Mouse (Mus musculus) stomach, embryonic 14.5 days (tissue): ENCODE results near the gene D7Ertd443e. TPM values are rescaled to one million over a fixed set of nuclear protein-coding genes. Genes with fewer than 3 reads are reported as not detected.
A peak's percentile ranks its signal among the peaks of the same experiment; 100 is the strongest.

Source experiments
- ATAC-seq: fragments of 200-750 bp; cut with Nextera tagmentation; 2 replicates; pipeline ENCODE4 v1.8.0; 2017; ENCODE audit warnings: low read depth, moderate TSS enrichment; ENCODE audit not compliant: insufficient number of reproducible peaks, insufficient read depth, low FRiP score
- H3K27ac ChIP-seq: fragments of 300-500 bp; sonication (generic); 2 replicates; pipeline ENCODE4 v1.5.1; 2014; ENCODE audit warnings: mild to moderate bottlenecking, low read length, moderate library complexity, mixed read lengths
- H3K27me3 ChIP-seq: fragments of 300-500 bp; sonication (generic); 2 replicates; pipeline ENCODE4 v1.6.1; 2014; ENCODE audit warnings: low read length, control low read depth, mixed read lengths; ENCODE audit not compliant: control insufficient read depth, insufficient read depth
- H3K36me3 ChIP-seq: fragments of 300-500 bp; sonication (generic); 2 replicates; pipeline ENCODE4 v1.6.1; 2014; ENCODE audit warnings: mild to moderate bottlenecking, control low read depth, low read length, moderate library complexity, mixed read lengths; ENCODE audit not compliant: control insufficient read depth, insufficient read depth
- H3K4me1 ChIP-seq: fragments of 300-500 bp; sonication (generic); 2 replicates; pipeline ENCODE4 v1.6.1; 2014; ENCODE audit warnings: low read length, control low read depth, mixed read lengths; ENCODE audit not compliant: control insufficient read depth, insufficient read depth
- H3K4me2 ChIP-seq: fragments of 300-500 bp; sonication (generic); replicated peaks from 2 replicates; pipeline ENCODE4 v1.6.1; 2014; ENCODE audit warnings: low read depth, low read length, control low read depth
- H3K4me3 ChIP-seq: fragments of 300-500 bp; sonication (generic); 2 replicates; pipeline ENCODE4 v1.5.1; 2014; ENCODE audit warnings: low read depth, low read length, control low read depth
- H3K9ac ChIP-seq: fragments of 300-500 bp; sonication (generic); replicated peaks from 2 replicates; pipeline ENCODE4 v1.6.1; 2014; ENCODE audit warnings: low read depth, mild to moderate bottlenecking, control low read depth, low read length, moderate library complexity, mixed read lengths
- H3K9me3 ChIP-seq: fragments of 300-500 bp; sonication (generic); 2 replicates; pipeline ENCODE4 v1.6.1; 2016; ENCODE audit warnings: low read depth, low read length, control low read depth; ENCODE audit not compliant: control insufficient read depth
- WGBS: fragments of 180-500 bp; shearing (Covaris S2); extraction: QIAGEN DNeasy Blood & Tissue Kit; methylation state at CpG from one replicate; pipeline ENCODE4 v1.1.7; 2014; 5-methylcytosine and 5-hydroxymethylcytosine counted together
- polyA plus RNA-seq: library from polyadenylated mRNA; unstranded; fragments of >200 nt; fragmentation: Nextera tagmentation; extraction: Ambion mirVana; gene quantifications from 2 replicates; pipeline ENCODE4 v1.2.1, GENCODE M21; 2014

Gene D7Ertd443e
- polyA plus RNA-seq, 1 experiment from 2014 or later: 0.19 TPM

GRCm38 (mm10) chr7:134229899-134230298 lies 155.6 kb downstream of the D7Ertd443e start:
- no peaks in the 10 kb centered on the region for H3K36me3 ChIP-seq
- no peak overlapping the region for H3K27ac ChIP-seq
- H3K4me1 ChIP-seq: 0 out of 2 replicates have a peak, but pooled peaks cover 6% of the 10 kb centered on the region
- no peak for ATAC-seq
- no peak overlapping the region for H3K4me3 ChIP-seq
- no peak overlapping the region for H3K4me2 ChIP-seq
- no peaks in the 10 kb centered on the region for H3K9me3 ChIP-seq
- WGBS: 65% methylated on average over 2 of the region's 2 CpGs
- H3K27me3 ChIP-seq: peaks cover 10% of the 10 kb centered on the region; the same call in 1 of the 2 replicates
- no peak overlapping the region for H3K9ac ChIP-seq

DNA sequence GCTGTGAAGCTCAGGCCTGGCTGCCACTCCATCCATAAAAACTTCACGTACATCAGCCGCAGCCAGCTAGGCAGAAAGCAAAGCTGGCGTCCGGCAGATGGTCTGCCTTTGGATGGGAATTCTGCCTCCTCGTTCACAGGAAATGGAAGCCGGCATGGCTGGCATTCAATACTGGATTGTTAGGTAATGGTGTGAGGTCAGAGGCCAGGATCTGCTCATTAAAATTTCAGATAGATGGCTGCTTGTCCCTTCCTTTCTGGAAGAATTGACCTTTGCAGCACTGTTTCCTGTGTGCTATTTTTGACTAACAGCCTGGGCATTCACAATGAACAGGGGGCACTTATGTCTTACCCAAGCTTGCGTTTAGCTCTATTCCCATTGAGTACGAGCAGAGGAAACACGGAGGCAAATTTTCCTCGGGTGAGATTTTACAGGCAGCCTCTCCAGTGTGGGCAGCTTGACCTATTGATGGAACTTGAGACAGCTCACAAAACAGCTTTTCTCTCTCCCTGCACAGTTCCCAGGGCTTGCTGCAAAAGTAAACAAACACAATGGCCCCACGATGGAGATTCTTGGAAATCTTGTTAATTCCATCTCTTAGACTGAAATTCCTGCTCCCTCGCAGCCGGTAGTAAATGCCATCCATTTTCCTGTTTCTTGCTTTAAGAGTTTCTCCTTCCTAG lies 157.5 kb downstream of the D7Ertd443e start:
- Histone ChIP-seq H3K9me3 (no peaks in the 10 kb centered on the region), H3K4me1 (peaks cover 14% of the 10 kb centered on the region), H3K27ac (peak overlapping the region; percentile 23; the same call in 1 of the 2 replicates), H3K27me3 (peaks cover 10% of the 10 kb centered on the region; the same call in 1 of the 2 replicates), H3K4me2 (no peak overlapping the region), H3K4me3 (no peak overlapping the region), H3K9ac (no peak overlapping the region), H3K36me3 (no peaks in the 10 kb centered on the region)
- no peak for ATAC-seq
- WGBS: 27% methylated on average over 13 of the region's 13 CpGs

DNA sequence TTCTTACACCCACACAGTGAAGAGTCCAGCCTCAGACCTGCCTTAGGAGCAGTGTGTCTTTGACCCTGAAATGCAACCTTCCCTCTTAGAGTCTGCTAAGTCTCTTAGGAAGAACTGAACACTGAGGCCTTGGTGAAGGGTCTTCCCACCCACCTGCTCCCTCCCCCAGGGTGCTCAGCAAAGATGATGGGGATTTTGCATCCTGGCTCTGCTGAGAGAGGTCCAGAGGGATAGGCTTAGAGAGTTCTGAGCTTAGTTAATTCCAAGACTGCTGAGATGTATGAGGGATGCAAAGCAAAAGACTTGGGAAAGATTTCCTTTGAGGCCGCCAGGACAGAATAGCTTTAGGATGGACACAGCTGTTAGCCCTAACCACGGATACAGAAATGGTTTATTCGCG lies 158.4 kb downstream of the D7Ertd443e start:
- Histone ChIP-seq H3K9ac (no peak overlapping the region), H3K27ac (peak overlapping the region; percentile 23; the same call in 1 of the 2 replicates), H3K4me1 (peaks cover 15% of the 10 kb centered on the region), H3K36me3 (no peaks in the 10 kb centered on the region), H3K4me3 (no peak overlapping the region), H3K27me3 (peaks cover 10% of the 10 kb centered on the region; the same call in 1 of the 2 replicates), H3K9me3 (no peaks in the 10 kb centered on the region), H3K4me2 (no peak overlapping the region)
- WGBS: 72% methylated on average over 4 of the region's 4 CpGs
- ATAC-seq: no peak

- Histone ChIP-seq H3K4me1 (peaks cover 15% of the 10 kb centered on the region), H3K4me3 (no peak overlapping the region), H3K36me3 (no peaks in the 10 kb centered on the region), H3K9me3 (no peaks in the 10 kb centered on the region), H3K27me3 (peaks cover 10% of the 10 kb centered on the region; the same call in 1 of the 2 replicates), H3K4me2 (no peak overlapping the region), H3K27ac (no peak overlapping the region), H3K9ac (no peak overlapping the region)
- ATAC-seq: no peak
- WGBS: 71% methylated on average over 3 of the region's 3 CpGs
Measured at GRCm38 (mm10) chr7:134226231-134226630, 159.2 kb downstream of the D7Ertd443e start.

DNA sequence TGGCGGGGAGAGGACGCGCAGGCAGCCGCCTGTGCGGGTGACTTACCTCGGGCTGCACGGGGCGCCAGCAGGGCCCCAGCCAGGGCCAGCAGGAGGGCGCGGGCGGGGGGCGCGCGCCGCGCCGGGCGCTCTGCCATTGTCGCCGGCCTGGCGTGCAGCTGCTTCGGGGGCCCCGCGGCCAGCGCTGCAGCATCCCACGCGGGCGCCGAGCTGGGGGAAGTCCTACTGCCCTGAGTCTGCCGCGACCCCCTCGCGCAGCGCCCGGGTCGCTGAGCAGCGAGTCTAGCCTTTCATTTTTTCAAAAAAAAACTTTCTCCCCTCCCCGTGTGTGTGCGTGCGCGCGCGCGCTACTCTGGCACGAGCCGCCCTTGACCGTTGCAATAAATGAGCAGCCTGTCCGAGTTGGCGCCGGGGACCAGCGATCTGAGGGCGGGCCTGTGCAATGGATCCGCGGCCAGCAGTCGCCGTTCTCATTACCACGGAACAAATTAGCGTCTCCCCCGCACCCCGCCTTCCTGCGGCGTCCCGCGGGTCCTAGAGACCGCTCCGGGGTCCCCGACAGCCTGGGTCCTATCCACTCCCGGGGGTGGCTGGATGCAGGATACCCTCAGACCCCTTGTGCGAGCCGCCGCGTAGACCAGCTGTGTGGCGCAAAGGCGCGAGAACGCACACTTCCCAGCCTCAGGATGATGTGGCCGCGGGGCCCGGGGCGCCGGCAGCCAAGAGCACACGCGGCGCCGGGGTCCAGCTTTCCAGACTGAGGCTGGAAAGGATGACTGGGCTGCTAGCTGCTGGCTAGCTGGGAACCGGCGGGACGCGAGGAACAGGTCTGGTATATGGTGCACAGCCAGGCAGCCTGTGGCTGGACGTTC lies 160.5 kb downstream of the D7Ertd443e start:
- Histone ChIP-seq H3K9me3 (no peaks in the 10 kb centered on the region), H3K4me2 (peak overlapping the region; percentile 96), H3K27ac (peak overlapping the region; percentile 82), H3K9ac (peak overlapping the region; percentile 38), H3K4me1 (peaks cover 15% of the 10 kb centered on the region), H3K27me3 (peaks cover 10% of the 10 kb centered on the region; the same call in 1 of the 2 replicates), H3K4me3 (peak overlapping the region; percentile 65), H3K36me3 (no peaks in the 10 kb centered on the region)
- ATAC-seq: peak; percentile 72
- WGBS: under 1% methylated on average over 75 of the region's 90 CpGs

- peak overlapping the region; percentile 96 for H3K4me2 ChIP-seq
- peaks cover 15% of the 10 kb centered on the region for H3K4me1 ChIP-seq
- peak overlapping the region; percentile 38; the same call in 1 of the 2 replicates for H3K9ac ChIP-seq
- peak overlapping the region; percentile 65 for H3K4me3 ChIP-seq
- ATAC-seq: no peak
- no peaks in the 10 kb centered on the region for H3K9me3 ChIP-seq
- no peaks in the 10 kb centered on the region for H3K36me3 ChIP-seq
- WGBS: 0% methylated on average over 14 of the region's 14 CpGs
- H3K27ac ChIP-seq: peak overlapping the region; percentile 82; the same call in 1 of the 2 replicates
- H3K27me3 ChIP-seq: peaks cover 10% of the 10 kb centered on the region; the same call in 1 of the 2 replicates
Measured at GRCm38 (mm10) chr7:134224421-134224740, 161.1 kb downstream of the D7Ertd443e start.

DNA sequence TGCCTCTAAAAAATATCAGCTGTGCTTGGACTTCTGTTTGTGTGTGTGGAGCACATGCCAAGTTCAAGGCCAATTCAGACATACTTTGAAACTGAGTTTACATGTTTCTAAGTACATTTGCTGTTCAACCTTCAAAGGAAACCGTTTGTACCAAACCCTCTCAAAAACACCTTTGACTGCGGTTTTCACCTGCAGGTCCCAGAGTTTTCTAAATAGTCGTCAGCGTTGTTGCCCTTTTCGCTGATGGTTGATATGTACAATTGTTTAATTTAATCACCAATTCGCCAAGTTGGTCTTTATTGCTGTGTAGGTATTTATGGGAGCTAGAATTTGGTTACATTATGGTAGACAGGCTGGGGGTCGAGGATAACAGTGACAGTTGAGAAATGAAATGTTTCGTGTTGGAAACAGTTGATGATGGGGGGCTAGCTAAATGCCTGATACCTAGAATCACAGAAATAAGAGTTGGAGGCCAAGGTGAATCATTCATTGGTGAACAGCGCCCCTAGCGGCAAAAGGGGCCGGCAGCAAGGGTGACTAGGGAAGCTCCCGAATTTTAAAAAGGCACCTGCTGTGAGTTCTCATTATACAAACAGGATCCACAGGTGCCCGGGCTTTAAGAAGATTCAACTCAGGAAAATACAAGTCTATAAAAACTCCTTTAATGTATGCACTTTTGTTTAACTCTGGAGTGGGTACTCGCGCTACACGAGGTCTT lies 161.9 kb downstream of the D7Ertd443e start:
- Histone ChIP-seq H3K9ac (no peak overlapping the region), H3K27me3 (peaks cover 10% of the 10 kb centered on the region; the same call in 1 of the 2 replicates), H3K9me3 (no peaks in the 10 kb centered on the region), H3K4me1 (peaks cover 15% of the 10 kb centered on the region), H3K36me3 (no peaks in the 10 kb centered on the region), H3K4me2 (peak overlapping the region; percentile 96), H3K4me3 (peak overlapping the region; percentile 65), H3K27ac (peak overlapping the region; percentile 82; the same call in 1 of the 2 replicates)
- ATAC-seq: no peak
- WGBS: 23% methylated on average over 16 of the region's 16 CpGs
